Mouse (Mus musculus) megakaryocyte-erythroid progenitor cell, adult 5 weeks (primary cell): Measurements from ENCODE around the gene Brat1. TPM values are rescaled to one million over a fixed set of nuclear protein-coding genes. Genes with fewer than 3 reads are reported as not detected.

Source experiments
- polyA plus RNA-seq: library from polyadenylated mRNA; stranded (reverse); fragments of >175 nt; gene quantifications from 2 replicates; pipeline ENCODE4 v1.2.3, GENCODE M21; 2012

Gene Brat1
- polyA plus RNA-seq, result 21.2 and 24.1 TPM in 2 replicates

GRCm38 (mm10) chr5:140704378-140705251 lies at the start of gene Brat1:
Gene Brat1, plus strand, starts transcription at chr5:140705011.

GRCm38 (mm10) chr5:140702103-140702513 lies 2.7 kb upstream of the Brat1 start, which contains the start of gene Iqce:
Gene Iqce, minus strand, starts transcription at chr5:140702378.

GRCm38 (mm10) chr5:140723822-140724221 lies 19.0 kb downstream of the Brat1 start, which contains the start of gene Amz1:
Gene Amz1, plus strand, starts transcription at chr5:140724127.

Other genes with a start within 250 kb of the Brat1 start
- gene Chst12, start 199.5 kb upstream of the Brat1 start, polyA plus RNA-seq, result 116 and 179 TPM in 2 replicates
- 0.24 TPM in 1 of 2 replicates, not detected in the other for gene Grifin, start 139.9 kb upstream of the Brat1 start, polyA plus RNA-seq
- 40.9 and 43.6 TPM in 2 replicates for gene Lfng, start 97.7 kb upstream of the Brat1 start, polyA plus RNA-seq
- gene Ttyh3, start 56.0 kb upstream of the Brat1 start, polyA plus RNA-seq, result 267 and 297 TPM in 2 replicates
- 12.0 and 17.6 TPM in 2 replicates for gene Iqce, start 2.6 kb upstream of the Brat1 start, polyA plus RNA-seq
- gene Amz1, start 19.1 kb downstream of the Brat1 start, polyA plus RNA-seq, result 2.6 and 3.5 TPM in 2 replicates
- 89.6 and 92.3 TPM in 2 replicates for gene Gna12, start 125.4 kb downstream of the Brat1 start, polyA plus RNA-seq